Mouse (Mus musculus) small intestine, adult 2 months (tissue): ENCODE data around the gene Ccdc85b.

Experiments used
- CTCF ChIP-seq: fragments of 200-500 bp; IDR thresholded peaks from 2 replicates; pipeline ENCODE4 v1.5.1; 2012; ENCODE audit warnings: low read depth, mild to moderate bottlenecking, control low read depth, inconsistent platforms, low read length, moderate library complexity, mixed read lengths; ENCODE audit not compliant: insufficient replicate concordance, insufficient read length; ENCODE audit errors: extremely low read depth
- POLR2A ChIP-seq: fragments of 200-500 bp; IDR thresholded peaks from 2 replicates; pipeline ENCODE4 v1.6.1; 2012; ENCODE audit warnings: low read depth, mild to moderate bottlenecking, control low read depth, inconsistent platforms, low read length, moderate library complexity

- TF ChIP-seq CTCF (no peak), POLR2A (no peak)
Observed at GRCm38 (mm10) chr19:5457746-5458442, at the start of gene Ccdc85b.
